In genomic region chr7:45037720-45038361, GRCm38 (mm10) we compare ENCODE assay signal across 9 mouse cellular contexts. TPM values are rescaled to one million over a fixed set of nuclear protein-coding genes. Genes with fewer than 3 reads are reported as not detected.
A peak's percentile ranks its signal among the peaks of the same experiment; 100 is the strongest.
DNase-seq lines count a peak whose midpoint lies in the region; ATAC-seq and TF ChIP-seq lines count a peak whose summit lies in the region.
"Had no signal": no experiment of that assay in that cellular context is flagged by ENCODE, and none has a peak within 500 bp of the region (broad histone marks: within the 10 kb centered on the region; RNA-seq: fewer than 3 reads in every experiment).

No protein-coding gene starts in this region.

- no peaks in the 10 kb centered on the region for H3K9me3 ChIP-seq in forebrain, postnatal 0 days (ENCODE audit: low read length)
- no peaks in the 10 kb centered on the region for H3K9me3 ChIP-seq in liver, embryonic 16.5 days (replicated peaks; ENCODE audit: control insufficient read depth, low read length)
- H3K9me3 ChIP-seq: limb, embryonic 15.5 days had no signal

- H3K79me2 ChIP-seq in heart, adult 2 months (replicated peaks; ENCODE audit: control insufficient read depth, insufficient read depth, low read length) = peaks cover 2% of the 10 kb centered on the region; the same call in 1 of the 2 replicates

- 69% methylated on average over 7 of the region's 7 CpGs for WGBS in heart, adult 2 months
- WGBS in forebrain, postnatal 0 days = 65% methylated on average over 7 of the region's 7 CpGs
- WGBS in liver, embryonic 16.5 days (ENCODE audit: insufficient replicate concordance) = 47% methylated on average over 7 of the region's 7 CpGs
- WGBS in spleen, adult 2 months = 63% methylated on average over 7 of the region's 7 CpGs

- ATAC-seq in activated CD4-positive, CD25-positive, alpha-beta regulatory T cell, adult 4 months = peak; percentile 65
- peak; percentile 72 for ATAC-seq in forebrain, postnatal 0 days
- peak; percentile 50; the same call in 1 of the 2 replicates for ATAC-seq in liver, embryonic 16.5 days (ENCODE audit: low read depth)

- H3K4me2 ChIP-seq in forebrain, postnatal 0 days (ENCODE audit: low read depth) = no peak overlapping the region
- H3K4me2 ChIP-seq in liver, embryonic 16.5 days (ENCODE audit: low read depth, low read length) = no peak overlapping the region
- H3K4me2 ChIP-seq: limb, embryonic 15.5 days had no signal

- H3K27ac ChIP-seq in heart, adult 2 months = no peak overlapping the region
- H3K27ac ChIP-seq in forebrain, postnatal 0 days (ENCODE audit: low read depth, low read length) = no peak overlapping the region
- H3K27ac ChIP-seq in liver, embryonic 16.5 days (ENCODE audit: low read length) = no peak overlapping the region
- no peak overlapping the region for H3K27ac ChIP-seq in spleen, adult 2 months (ENCODE audit: insufficient read depth, low read length)
- H3K27ac ChIP-seq: limb, embryonic 15.5 days had no signal

- no peak overlapping the region for H3K9ac ChIP-seq in heart, adult 2 months (ENCODE audit: low read depth, low read length)
- no peak overlapping the region for H3K9ac ChIP-seq in forebrain, postnatal 0 days
- H3K9ac ChIP-seq in liver, embryonic 16.5 days (ENCODE audit: low read depth, low read length) = no peak overlapping the region
- H3K9ac ChIP-seq: limb, embryonic 15.5 days had no signal

- peak; percentile 27 to 68 for DNase-seq in heart, adult 2 months
- no peak for DNase-seq in heart, adult 8-10 months (ENCODE audit: low spot score)
- peak; percentile 63 for DNase-seq in A20 (ENCODE audit: low read depth, low spot score)
- DNase-seq in forebrain, postnatal 0 days = peak; percentile 34
- DNase-seq in spleen, adult 2 months (ENCODE audit: low read depth in 1 of 2, low spot score in 2 of 2) = peak in 1 of 2 experiments; percentile 68
- DNase-seq in right cerebral cortex, adult 2 months (ENCODE audit: low spot score in 2 of 2) = no peak

- H3K4me1 ChIP-seq in heart, adult 2 months (ENCODE audit: control insufficient read depth, insufficient read depth, low read length) = no peaks in the 10 kb centered on the region
- no peaks in the 10 kb centered on the region for H3K4me1 ChIP-seq in forebrain, postnatal 0 days (ENCODE audit: insufficient read depth)
- H3K4me1 ChIP-seq in liver, embryonic 16.5 days (ENCODE audit: control insufficient read depth, low read depth, low read length) = no peaks in the 10 kb centered on the region
- no peaks in the 10 kb centered on the region for H3K4me1 ChIP-seq in spleen, adult 2 months (ENCODE audit: control insufficient read depth, insufficient read depth, insufficient read length)

- H3K36me3 ChIP-seq in heart, adult 2 months (ENCODE audit: control insufficient read depth, insufficient read depth, low read length) = no peaks in the 10 kb centered on the region
- H3K36me3 ChIP-seq in forebrain, postnatal 0 days (ENCODE audit: insufficient read depth) = peaks cover 84% of the 10 kb centered on the region
- H3K36me3 ChIP-seq in liver, embryonic 16.5 days (ENCODE audit: control insufficient read depth, insufficient read depth) = peaks cover 36% of the 10 kb centered on the region
- peaks cover 41% of the 10 kb centered on the region for H3K36me3 ChIP-seq in spleen, adult 2 months (ENCODE audit: control insufficient read depth, insufficient read depth, low read length)

- no peak overlapping the region for H3K4me3 ChIP-seq in heart, adult 2 months
- H3K4me3 ChIP-seq in forebrain, postnatal 0 days (ENCODE audit: low read depth, low read length) = no peak overlapping the region
- H3K4me3 ChIP-seq in liver, embryonic 16.5 days (ENCODE audit: low read depth, low read length) = no peak overlapping the region
- H3K4me3 ChIP-seq in spleen, adult 2 months (ENCODE audit: extremely low read depth, insufficient read depth, insufficient read length) = no peak overlapping the region
- H3K4me3 ChIP-seq: limb, embryonic 15.5 days had no signal

- TF ChIP-seq POLR2A in heart, adult 2 months (IDR thresholded peaks at IDR 0.05; ENCODE audit: insufficient read depth, low read depth, low read length) = no peak
- no peak for TF ChIP-seq POLR2A in spleen, adult 2 months (IDR thresholded peaks at IDR 0.05; ENCODE audit: low read depth, low read length)

- H3K27me3 ChIP-seq in heart, adult 2 months (ENCODE audit: control insufficient read depth, insufficient read depth, low read length) = no peaks in the 10 kb centered on the region
- no peaks in the 10 kb centered on the region for H3K27me3 ChIP-seq in forebrain, postnatal 0 days (ENCODE audit: insufficient read depth, low read length)
- H3K27me3 ChIP-seq in liver, embryonic 16.5 days (ENCODE audit: control insufficient read depth, insufficient read depth, low read depth, low read length) = no peaks in the 10 kb centered on the region
- no peaks in the 10 kb centered on the region for H3K27me3 ChIP-seq in spleen, adult 2 months (ENCODE audit: control insufficient read depth, insufficient read depth, low read length)
- H3K27me3 ChIP-seq: limb, embryonic 15.5 days had no signal

- TF ChIP-seq EP300 in heart, adult 2 months (IDR thresholded peaks at IDR 0.05; ENCODE audit: insufficient read depth, low read depth, low read length) = no peak

- intact Hi-C loops in heart, adult 2 months (cut with DNase I) = no loop called here

- peak; percentile 86 for TF ChIP-seq CTCF in heart, adult 2 months (IDR thresholded peaks at IDR 0.05)
- TF ChIP-seq CTCF in forebrain, postnatal 0 days (IDR thresholded peaks at IDR 0.05; ENCODE audit: low read depth) = peak; percentile 73
- peak; percentile 85 for TF ChIP-seq CTCF in spleen, adult 2 months (IDR thresholded peaks at IDR 0.05; ENCODE audit: extremely low read depth, insufficient read depth, insufficient read length, insufficient replicate concordance)

RNA-seq across cellular contexts. Expression of gene Prr12, which starts 14.8 kb away (rescaled TPM):
- 10 to 100 TPM; 22.4 to 23.0 TPM for total RNA-seq in heart, adult 2 months (2021)
- polyA plus RNA-seq in heart, adult 2 months (2012; rRNA removed) = 4.9 and 7.1 TPM in 2 replicates
- total RNA-seq in heart, adult 8-10 months (2022) = 10 to 100 TPM; 22.4 to 26.3 (median 24.9) TPM
- polyA plus RNA-seq in activated CD4-positive, CD25-positive, alpha-beta regulatory T cell, adult 4 months (2017; shearing (Covaris generic)) = 10 to 100 TPM in 1 of 2 experiments, 1 to 10 TPM in 1; 9.5 to 11.4 TPM
- 12.6 and 14.0 TPM in 2 replicates for total RNA-seq in forebrain, postnatal 0 days (2014; rRNA removed)
- 4.9 and 8.2 TPM in 2 replicates for polyA plus RNA-seq in forebrain, postnatal 0 days (2015; fragmentation: Nextera tagmentation; extraction: Ambion mirVana)
- polyA plus RNA-seq in liver, embryonic 16.5 days (2015; fragmentation: Nextera tagmentation; extraction: Ambion mirVana) = 1.9 and 2.0 TPM in 2 replicates
- 16.1 TPM in 2 replicates for polyA plus RNA-seq in spleen, adult 2 months (2012; rRNA removed)

RNA-seq across cellular contexts. Expression of gene Rras, which starts 20.1 kb away (rescaled TPM):
- 10 to 100 TPM; 40.9 to 44.3 TPM for total RNA-seq in heart, adult 2 months (2021)
- polyA plus RNA-seq in heart, adult 2 months (2012; rRNA removed) = 107 and 114 TPM in 2 replicates
- total RNA-seq in heart, adult 8-10 months (2022) = 10 to 100 TPM; 40.2 to 49.8 (median 44.1) TPM
- polyA plus RNA-seq in activated CD4-positive, CD25-positive, alpha-beta regulatory T cell, adult 4 months (2017; shearing (Covaris generic)) = 1 to 10 TPM; 4.5 to 6.1 TPM
- total RNA-seq in forebrain, postnatal 0 days (2014; rRNA removed) = 2.9 and 4.2 TPM in 2 replicates
- 10.6 and 13.1 TPM in 2 replicates for polyA plus RNA-seq in forebrain, postnatal 0 days (2015; fragmentation: Nextera tagmentation; extraction: Ambion mirVana)
- 20.9 and 23.2 TPM in 2 replicates for polyA plus RNA-seq in liver, embryonic 16.5 days (2015; fragmentation: Nextera tagmentation; extraction: Ambion mirVana)
- 55.1 and 65.1 TPM in 2 replicates for polyA plus RNA-seq in spleen, adult 2 months (2012; rRNA removed)

RNA-seq across cellular contexts. Expression of gene Scaf1, which starts 21.7 kb away (rescaled TPM):
- total RNA-seq in heart, adult 2 months (2021) = 10 to 100 TPM; 45.5 to 46.6 TPM
- polyA plus RNA-seq in heart, adult 2 months (2012; rRNA removed) = 33.9 and 36.0 TPM in 2 replicates
- total RNA-seq in heart, adult 8-10 months (2022) = 10 to 100 TPM; 46.8 to 56.2 (median 49.7) TPM
- 1 to 10 TPM; 8.6 to 8.7 TPM for polyA plus RNA-seq in activated CD4-positive, CD25-positive, alpha-beta regulatory T cell, adult 4 months (2017; shearing (Covaris generic))
- 58.7 and 72.5 TPM in 2 replicates for total RNA-seq in forebrain, postnatal 0 days (2014; rRNA removed)
- polyA plus RNA-seq in forebrain, postnatal 0 days (2015; fragmentation: Nextera tagmentation; extraction: Ambion mirVana) = 43.4 and 50.0 TPM in 2 replicates
- polyA plus RNA-seq in liver, embryonic 16.5 days (2015; fragmentation: Nextera tagmentation; extraction: Ambion mirVana) = 9.8 and 9.9 TPM in 2 replicates
- polyA plus RNA-seq in spleen, adult 2 months (2012; rRNA removed) = 59.0 and 65.4 TPM in 2 replicates

RNA-seq across cellular contexts. Expression of gene Nosip, which starts 24.4 kb away (rescaled TPM):
- total RNA-seq in heart, adult 2 months (2021) = 10 to 100 TPM; 27.0 to 29.3 TPM
- polyA plus RNA-seq in heart, adult 2 months (2012; rRNA removed) = 41.7 and 43.6 TPM in 2 replicates
- total RNA-seq in heart, adult 8-10 months (2022) = 10 to 100 TPM; 30.6 to 33.8 (median 32.7) TPM
- polyA plus RNA-seq in activated CD4-positive, CD25-positive, alpha-beta regulatory T cell, adult 4 months (2017; shearing (Covaris generic)) = 100 to 1,000 TPM; 143 to 161 TPM
- 75.2 and 76.4 TPM in 2 replicates for total RNA-seq in forebrain, postnatal 0 days (2014; rRNA removed)
- polyA plus RNA-seq in forebrain, postnatal 0 days (2015; fragmentation: Nextera tagmentation; extraction: Ambion mirVana) = 74.3 and 75.2 TPM in 2 replicates
- polyA plus RNA-seq in liver, embryonic 16.5 days (2015; fragmentation: Nextera tagmentation; extraction: Ambion mirVana) = 23.4 and 23.8 TPM in 2 replicates
- 67.9 and 95.7 TPM in 2 replicates for polyA plus RNA-seq in spleen, adult 2 months (2012; rRNA removed)

RNA-seq across cellular contexts. Expression of gene Prrg2, which starts 24.6 kb away (rescaled TPM):
- 1 to 10 TPM; 5.5 to 6.2 TPM for total RNA-seq in heart, adult 2 months (2021)
- 19.8 and 23.6 TPM in 2 replicates for polyA plus RNA-seq in heart, adult 2 months (2012; rRNA removed)
- 1 to 10 TPM; 5.6 to 7.8 (median 6.7) TPM for total RNA-seq in heart, adult 8-10 months (2022)
- 1 to 10 TPM in 1 of 2 experiments, under 1 TPM in 1; 0.41 to 1.2 TPM for polyA plus RNA-seq in activated CD4-positive, CD25-positive, alpha-beta regulatory T cell, adult 4 months (2017; shearing (Covaris generic))
- total RNA-seq in forebrain, postnatal 0 days (2014; rRNA removed) = 6.3 and 15.9 TPM in 2 replicates
- 14.9 and 15.1 TPM in 2 replicates for polyA plus RNA-seq in forebrain, postnatal 0 days (2015; fragmentation: Nextera tagmentation; extraction: Ambion mirVana)
- 9.7 and 10.5 TPM in 2 replicates for polyA plus RNA-seq in liver, embryonic 16.5 days (2015; fragmentation: Nextera tagmentation; extraction: Ambion mirVana)
- 19.9 and 27.6 TPM in 2 replicates for polyA plus RNA-seq in spleen, adult 2 months (2012; rRNA removed)

Comparison
In these comparisons a context has a peak if more than half of its experiments do, and no peak if none do; other contexts are left out.
1. DNase-seq: peak in heart, adult 2 months (2 of 2), A20 (single experiment) and forebrain, postnatal 0 days (single experiment); none in heart, adult 8-10 months (single experiment) and right cerebral cortex, adult 2 months (0 of 2).
2. Peak in every context shown above with its lines, with median percentiles within 50 percentile points of each other: CTCF ChIP-seq and ATAC-seq.